Mouse (Mus musculus): ENCODE measurements around the gene Iqsec1. TPM values are rescaled to one million over a fixed set of nuclear protein-coding genes. Genes with fewer than 3 reads are reported as not detected.

Gene Iqsec1
- total and polyA plus RNA-seq, 2 experiments from 2014 or later, result 34.5 to 149 TPM

- Histone ChIP-seq H3K36me3 (ENCODE audit: insufficient read depth, low read length) (no peaks in the 10 kb centered on the region), H3K27me3 (ENCODE audit: insufficient read depth, low read length) (no peaks in the 10 kb centered on the region), H3K9me3 (ENCODE audit: low read length) (no peaks in the 10 kb centered on the region), H3K4me3 (ENCODE audit: low read depth, low read length) (no peak overlapping the region), H3K9ac (replicated peaks; ENCODE audit: low read length, poor library complexity, severe bottlenecking) (no peak overlapping the region), H3K4me2 (ENCODE audit: low read depth, low read length, poor library complexity, severe bottlenecking) (no peak overlapping the region), H3K4me1 (ENCODE audit: insufficient read depth, low read length) (peaks cover 34% of the 10 kb centered on the region), H3K27ac (ENCODE audit: low read depth, low read length) (no peak overlapping the region)
- ATAC-seq (ENCODE audit: low FRiP score) (no peak), DNase-seq (ENCODE audit: low spot score) (no peak)
- no peak for TF ChIP-seq CTCF (IDR thresholded peaks at IDR 0.05)
These were observed 183.8 kb downstream of the Iqsec1 start for GRCm38 (mm10) chr6:90804646-90805045.

GRCm38 (mm10) chr6:90802604-90803003 lies 185.9 kb downstream of the Iqsec1 start:
- Histone ChIP-seq H3K36me3 (ENCODE audit: insufficient read depth, low read length) (no peaks in the 10 kb centered on the region), H3K4me1 (ENCODE audit: insufficient read depth, low read length) (peaks cover 16% of the 10 kb centered on the region), H3K9ac (replicated peaks; ENCODE audit: low read length, poor library complexity, severe bottlenecking) (no peak overlapping the region), H3K9me3 (ENCODE audit: low read length) (no peaks in the 10 kb centered on the region), H3K27ac (ENCODE audit: low read depth, low read length) (peak overlapping the region; percentile 13), H3K4me3 (ENCODE audit: low read depth, low read length) (no peak overlapping the region), H3K4me2 (ENCODE audit: low read depth, low read length, poor library complexity, severe bottlenecking) (no peak overlapping the region), H3K27me3 (ENCODE audit: insufficient read depth, low read length) (no peaks in the 10 kb centered on the region)
- TF ChIP-seq CTCF (IDR thresholded peaks at IDR 0.05), result no peak
- DNase-seq (ENCODE audit: low spot score) (peak; percentile 87), ATAC-seq (ENCODE audit: low FRiP score) (peak; percentile 40; the same call in 1 of the 2 replicates)
- WGBS, result 64% methylated on average over 8 of the region's 8 CpGs

GRCm38 (mm10) chr6:90802058-90802457 lies 186.4 kb downstream of the Iqsec1 start:
- peak overlapping the region; percentile 13 for H3K27ac ChIP-seq (ENCODE audit: low read depth, low read length)
- 0 out of 2 replicates have a peak, but pooled peaks have one; percentile 15 for ATAC-seq (ENCODE audit: low FRiP score)
- no peak overlapping the region for H3K9ac ChIP-seq (replicated peaks; ENCODE audit: low read length, poor library complexity, severe bottlenecking)

GRCm38 (mm10) chr6:90800825-90801224 lies 187.7 kb downstream of the Iqsec1 start:
- DNase-seq (ENCODE audit: low spot score) (no peak), ATAC-seq (ENCODE audit: low FRiP score) (no peak)
- Histone ChIP-seq H3K9ac (replicated peaks; ENCODE audit: low read length, poor library complexity, severe bottlenecking) (no peak overlapping the region), H3K27me3 (ENCODE audit: insufficient read depth, low read length) (no peaks in the 10 kb centered on the region), H3K9me3 (ENCODE audit: low read length) (no peaks in the 10 kb centered on the region), H3K4me3 (ENCODE audit: low read depth, low read length) (no peak overlapping the region), H3K4me2 (ENCODE audit: low read depth, low read length, poor library complexity, severe bottlenecking) (no peak overlapping the region), H3K36me3 (ENCODE audit: insufficient read depth, low read length) (no peaks in the 10 kb centered on the region), H3K4me1 (ENCODE audit: insufficient read depth, low read length) (no peaks in the 10 kb centered on the region), H3K27ac (ENCODE audit: low read depth, low read length) (no peak overlapping the region)
- TF ChIP-seq CTCF (IDR thresholded peaks at IDR 0.05), result no peak
- 83% methylated on average over 2 of the region's 2 CpGs for whole genome bisulfite sequencing

More at GRCm38 (mm10) chr6:90802058-90802457, 186.4 kb downstream of the Iqsec1 start:
- peak; percentile 51 for DNase-seq (ENCODE audit: low spot score)
- H3K4me1 ChIP-seq (ENCODE audit: insufficient read depth, low read length), result peaks cover 11% of the 10 kb centered on the region
- TF ChIP-seq CTCF (IDR thresholded peaks at IDR 0.05), result no peak
- no peak overlapping the region for H3K4me3 ChIP-seq (ENCODE audit: low read depth, low read length)
- no peaks in the 10 kb centered on the region for H3K36me3 ChIP-seq (ENCODE audit: insufficient read depth, low read length)
- H3K9me3 ChIP-seq (ENCODE audit: low read length), result no peaks in the 10 kb centered on the region
- 76% methylated on average over 3 of the region's 3 CpGs for WGBS
- no peak overlapping the region for H3K4me2 ChIP-seq (ENCODE audit: low read depth, low read length, poor library complexity, severe bottlenecking)
- no peaks in the 10 kb centered on the region for H3K27me3 ChIP-seq (ENCODE audit: insufficient read depth, low read length)

- no peak overlapping the region for H3K9ac ChIP-seq (replicated peaks; ENCODE audit: low read length, poor library complexity, severe bottlenecking)
- H3K9me3 ChIP-seq (ENCODE audit: low read length), result no peaks in the 10 kb centered on the region
- H3K4me1 ChIP-seq (ENCODE audit: insufficient read depth, low read length), result no peaks in the 10 kb centered on the region
- no peak overlapping the region for H3K4me2 ChIP-seq (ENCODE audit: low read depth, low read length, poor library complexity, severe bottlenecking)
- no peak for ATAC-seq (ENCODE audit: low FRiP score)
- no peak overlapping the region for H3K4me3 ChIP-seq (ENCODE audit: low read depth, low read length)
- peak; percentile 50 for DNase-seq (ENCODE audit: low spot score)
- H3K27me3 ChIP-seq (ENCODE audit: insufficient read depth, low read length), result no peaks in the 10 kb centered on the region
- H3K27ac ChIP-seq (ENCODE audit: low read depth, low read length), result no peak overlapping the region
- H3K36me3 ChIP-seq (ENCODE audit: insufficient read depth, low read length), result no peaks in the 10 kb centered on the region
- WGBS, result 95% methylated on average over 1 of the region's 1 CpGs
- no peak for TF ChIP-seq CTCF (IDR thresholded peaks at IDR 0.05)
These were observed 189.4 kb downstream of the Iqsec1 start for GRCm38 (mm10) chr6:90799116-90799515.

- Histone ChIP-seq H3K9me3 (ENCODE audit: low read length) (no peaks in the 10 kb centered on the region), H3K27ac (ENCODE audit: low read depth, low read length) (no peak overlapping the region), H3K4me1 (ENCODE audit: insufficient read depth, low read length) (no peaks in the 10 kb centered on the region), H3K27me3 (ENCODE audit: insufficient read depth, low read length) (no peaks in the 10 kb centered on the region), H3K36me3 (ENCODE audit: insufficient read depth, low read length) (peaks cover 2% of the 10 kb centered on the region; the same call in 1 of the 2 replicates), H3K9ac (replicated peaks; ENCODE audit: low read length, poor library complexity, severe bottlenecking) (no peak overlapping the region), H3K4me2 (ENCODE audit: low read depth, low read length, poor library complexity, severe bottlenecking) (no peak overlapping the region), H3K4me3 (ENCODE audit: low read depth, low read length) (no peak overlapping the region)
- TF ChIP-seq CTCF (IDR thresholded peaks at IDR 0.05), result no peak
- no peak for ATAC-seq (ENCODE audit: low FRiP score)
- no peak for DNase-seq (ENCODE audit: low spot score)
These were observed 190.3 kb downstream of the Iqsec1 start for GRCm38 (mm10) chr6:90798201-90798600.
